Mouse (Mus musculus): ENCODE measurements around the gene Prss8.

DNA sequence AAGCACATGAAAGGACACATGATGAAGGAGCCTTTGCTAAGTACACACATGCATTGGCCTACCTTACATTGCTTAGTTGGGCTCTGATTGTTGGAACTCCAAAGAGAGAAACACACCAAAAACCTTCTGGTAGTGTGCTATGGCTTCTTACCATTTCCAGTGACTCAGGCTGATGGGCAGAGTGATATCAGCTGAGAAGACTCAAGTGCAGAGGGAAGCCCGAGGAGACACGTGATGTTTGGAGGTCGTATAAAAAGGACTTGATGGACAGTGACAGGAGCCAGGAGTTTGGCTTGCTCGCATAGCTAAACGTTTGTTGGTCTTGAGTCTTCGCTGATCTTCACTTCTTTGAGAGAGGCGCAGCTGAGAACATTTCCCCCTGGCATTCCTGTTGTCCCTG is 32.4 kb downstream of the Prss8 start:
- TF ChIP-seq POLR2A (IDR thresholded peaks at IDR 0.05; ENCODE audit: insufficient read depth, low read depth, low read length): no peak
- TF ChIP-seq CTCF (IDR thresholded peaks at IDR 0.05; ENCODE audit: insufficient read depth, low read depth, low read length): no peak
